Mouse (Mus musculus): ENCODE measurements at regions not wholly inside any gene's neighbourhood (a gene's known extent, or its start where the extent isn't known, plus 50 kb on each side); places are given as distances from the start of the nearest gene placed in this dataset.

DNA sequence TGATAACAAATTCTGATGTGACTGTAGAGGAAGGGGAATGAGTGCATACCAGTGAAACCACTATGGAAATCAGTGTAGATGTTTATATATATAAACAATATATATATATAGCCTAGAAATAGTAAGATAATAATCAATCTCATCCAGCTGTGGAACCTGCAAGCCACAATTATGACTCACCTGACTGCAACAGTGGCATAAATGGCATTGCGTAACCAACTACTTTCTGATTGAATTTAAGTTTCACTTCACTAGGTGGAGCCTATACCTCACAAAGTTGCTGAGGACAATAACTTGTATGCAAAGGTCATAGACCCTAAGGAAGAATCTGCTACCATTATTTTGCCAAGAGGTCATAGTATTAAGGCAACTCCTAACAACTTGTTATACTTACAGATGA is 129.7 kb upstream of the Col3a1 start:
- 100% methylated on average over 1 of the region's 1 CpGs for WGBS
- ATAC-seq (ENCODE audit: low read depth) (no peak), DNase-seq (ENCODE audit: low spot score) (no peak)
- Histone ChIP-seq H3K4me1 (ENCODE audit: control insufficient read depth, insufficient read depth, low read length) (no peaks in the 10 kb centered on the region), H3K9me3 (ENCODE audit: control insufficient read depth, low read length) (0 out of 2 replicates have a peak, but pooled peaks cover 5% of the 10 kb centered on the region), H3K4me3 (ENCODE audit: low read depth, low read length) (no peak overlapping the region), H3K27me3 (replicated peaks; ENCODE audit: control insufficient read depth, insufficient read depth, low read length) (no peaks in the 10 kb centered on the region), H3K36me3 (ENCODE audit: control insufficient read depth, insufficient read depth, low read length) (no peaks in the 10 kb centered on the region), H3K27ac (replicated peaks; ENCODE audit: low read depth, low read length) (no peak overlapping the region), H3K9ac (ENCODE audit: low read depth, low read length) (no peak overlapping the region), H3K4me2 (ENCODE audit: low read depth, low read length) (no peak overlapping the region)

DNA sequence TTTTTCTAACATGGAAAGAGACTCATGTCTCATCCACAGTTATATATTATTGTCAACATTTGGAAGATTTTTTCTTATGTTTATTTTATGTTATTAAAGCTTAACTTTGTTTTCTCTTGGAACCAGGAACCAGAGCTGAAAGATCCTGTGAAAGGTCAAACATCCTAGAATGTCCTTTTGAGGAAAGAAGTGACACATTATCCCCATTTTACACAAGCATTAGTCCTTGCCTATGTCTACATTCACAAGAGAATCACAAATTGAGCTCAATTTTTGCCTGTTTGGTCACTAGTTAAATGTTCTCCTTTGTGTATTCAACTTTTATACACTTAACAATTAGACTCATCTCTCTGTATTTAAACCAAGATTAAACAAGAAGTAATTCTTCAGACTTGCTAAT is 126.0 kb upstream of the Col3a1 start:
- no peak for DNase-seq (ENCODE audit: low spot score)
- H3K4me1 ChIP-seq (ENCODE audit: control insufficient read depth, insufficient read depth, low read length) = no peaks in the 10 kb centered on the region
- H3K27me3 ChIP-seq (replicated peaks; ENCODE audit: control insufficient read depth, insufficient read depth, low read length) = no peaks in the 10 kb centered on the region
- H3K9me3 ChIP-seq (ENCODE audit: control insufficient read depth, low read length) = no peaks in the 10 kb centered on the region
- H3K36me3 ChIP-seq (ENCODE audit: control insufficient read depth, insufficient read depth, low read length) = no peaks in the 10 kb centered on the region
- H3K9ac ChIP-seq (ENCODE audit: low read depth, low read length) = no peak overlapping the region
- H3K27ac ChIP-seq (replicated peaks; ENCODE audit: low read depth, low read length) = no peak overlapping the region
- H3K4me2 ChIP-seq (ENCODE audit: low read depth, low read length) = no peak overlapping the region
- ATAC-seq (ENCODE audit: low read depth) = no peak
- no peak overlapping the region for H3K4me3 ChIP-seq (ENCODE audit: low read depth, low read length)

DNA sequence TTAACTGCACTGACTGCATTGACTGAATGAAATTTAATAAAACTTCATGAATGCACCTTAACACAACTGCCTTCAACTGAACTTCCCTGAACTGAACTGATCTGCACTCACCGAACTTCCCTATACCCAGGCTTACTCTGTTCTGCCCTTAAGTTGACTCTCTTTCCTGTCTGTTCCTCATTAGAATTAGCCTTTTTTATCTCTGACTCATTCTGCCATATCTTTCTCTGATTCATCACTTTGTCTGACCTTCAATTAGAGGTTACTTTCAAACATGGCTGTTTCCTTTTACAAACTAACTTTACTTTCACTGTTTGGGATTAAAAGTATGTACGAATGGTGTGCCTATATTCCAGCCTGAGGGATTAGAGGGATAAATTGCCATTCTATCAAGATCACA is 103.4 kb upstream of the Col3a1 start:
- Histone ChIP-seq H3K4me1 (ENCODE audit: control insufficient read depth, insufficient read depth, low read length) (no peaks in the 10 kb centered on the region), H3K27ac (replicated peaks; ENCODE audit: low read depth, low read length) (no peak overlapping the region), H3K36me3 (ENCODE audit: control insufficient read depth, insufficient read depth, low read length) (no peaks in the 10 kb centered on the region), H3K9me3 (ENCODE audit: control insufficient read depth, low read length) (no peaks in the 10 kb centered on the region), H3K9ac (ENCODE audit: low read depth, low read length) (no peak overlapping the region), H3K4me3 (ENCODE audit: low read depth, low read length) (no peak overlapping the region), H3K27me3 (replicated peaks; ENCODE audit: control insufficient read depth, insufficient read depth, low read length) (no peaks in the 10 kb centered on the region), H3K4me2 (ENCODE audit: low read depth, low read length) (no peak overlapping the region)
- WGBS = 68% methylated on average over 2 of the region's 2 CpGs
- ATAC-seq (ENCODE audit: low read depth) (no peak), DNase-seq (ENCODE audit: low spot score) (no peak)

DNA sequence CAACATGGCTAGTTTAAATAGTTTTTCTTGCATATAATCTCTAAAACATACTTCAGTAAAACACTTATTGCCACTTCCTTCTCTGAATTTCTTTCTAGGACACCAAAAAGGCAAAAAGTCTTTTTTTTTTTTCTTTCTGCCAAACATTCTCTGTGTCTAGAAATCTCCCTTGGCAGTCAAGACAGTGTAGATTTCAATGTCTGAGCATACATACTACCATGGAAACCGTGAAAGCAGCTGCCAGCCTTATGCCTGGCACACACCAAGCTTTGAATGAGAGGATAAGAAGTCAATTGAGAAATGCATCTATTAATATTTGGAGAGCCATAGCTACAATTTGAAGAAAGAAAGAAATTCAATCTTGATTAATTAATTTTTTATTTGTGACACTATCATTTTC is 95.1 kb upstream of the Col3a1 start:
- Histone ChIP-seq H3K4me2 (ENCODE audit: low read depth, low read length) (no peak overlapping the region), H3K4me3 (ENCODE audit: low read depth, low read length) (no peak overlapping the region), H3K4me1 (ENCODE audit: control insufficient read depth, insufficient read depth, low read length) (no peaks in the 10 kb centered on the region), H3K9ac (ENCODE audit: low read depth, low read length) (no peak overlapping the region), H3K36me3 (ENCODE audit: control insufficient read depth, insufficient read depth, low read length) (no peaks in the 10 kb centered on the region), H3K27me3 (replicated peaks; ENCODE audit: control insufficient read depth, insufficient read depth, low read length) (no peaks in the 10 kb centered on the region), H3K9me3 (ENCODE audit: control insufficient read depth, low read length) (no peaks in the 10 kb centered on the region), H3K27ac (replicated peaks; ENCODE audit: low read depth, low read length) (no peak overlapping the region)
- ATAC-seq (ENCODE audit: low read depth) = no peak
- WGBS = 55% methylated on average over 1 of the region's 1 CpGs
- DNase-seq (ENCODE audit: low spot score) = peak; percentile 29

Data from embryonic facial prominence, embryonic 14.5 days (tissue).